Mouse (Mus musculus): ENCODE measurements around the gene Atxn7. TPM values are rescaled to one million over a fixed set of nuclear protein-coding genes. Genes with fewer than 3 reads are reported as not detected.
A peak's percentile ranks its signal among the peaks of the same experiment; 100 is the strongest.

Atxn7 gene
- polyA plus RNA-seq, 1 experiment, result 23.7 TPM

DNA sequence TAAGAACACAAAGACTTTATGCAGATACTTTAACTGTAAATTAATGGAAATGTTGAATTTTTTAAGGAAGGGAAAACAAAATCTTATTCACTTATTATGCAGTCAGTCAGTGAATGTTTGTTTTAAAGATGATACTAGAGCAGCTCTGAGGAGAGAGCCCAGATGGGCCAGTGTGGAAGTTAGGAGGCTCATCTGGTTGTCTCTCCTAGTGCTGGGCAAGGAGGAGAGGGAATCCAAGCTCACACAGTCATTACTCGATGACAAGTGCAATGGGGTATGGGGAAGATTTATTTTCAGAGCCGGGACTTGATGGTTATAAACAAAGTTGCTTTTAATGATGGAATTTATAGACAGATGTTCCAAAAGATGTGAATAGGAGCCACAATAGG lies 143.7 kb downstream of the Atxn7 start:
- H3K4me3 ChIP-seq (ENCODE audit: insufficient read depth, low read depth, low read length), result no peak overlapping the region
- no peaks in the 10 kb centered on the region; the same call in 1 of the 2 replicates for H3K4me1 ChIP-seq (ENCODE audit: control insufficient read depth, insufficient read depth, low read length)
- no peak for DNase-seq
- peaks cover 1% of the 10 kb centered on the region for H3K36me3 ChIP-seq (ENCODE audit: control insufficient read depth, insufficient read depth, low read length)
- no peak overlapping the region for H3K27ac ChIP-seq (ENCODE audit: insufficient read depth, low read depth, low read length)
- 38% methylated on average over 2 of the region's 2 CpGs for WGBS
- no peaks in the 10 kb centered on the region for H3K27me3 ChIP-seq (replicated peaks; ENCODE audit: control insufficient read depth, insufficient read depth, low read length)
- TF ChIP-seq POLR2A (IDR thresholded peaks at IDR 0.05; ENCODE audit: low read depth, low read length) (no peak), CTCF (conservative IDR thresholded peaks at IDR 0.05; ENCODE audit: insufficient read depth, insufficient read length, low read depth, low read length) (no peak)

DNA sequence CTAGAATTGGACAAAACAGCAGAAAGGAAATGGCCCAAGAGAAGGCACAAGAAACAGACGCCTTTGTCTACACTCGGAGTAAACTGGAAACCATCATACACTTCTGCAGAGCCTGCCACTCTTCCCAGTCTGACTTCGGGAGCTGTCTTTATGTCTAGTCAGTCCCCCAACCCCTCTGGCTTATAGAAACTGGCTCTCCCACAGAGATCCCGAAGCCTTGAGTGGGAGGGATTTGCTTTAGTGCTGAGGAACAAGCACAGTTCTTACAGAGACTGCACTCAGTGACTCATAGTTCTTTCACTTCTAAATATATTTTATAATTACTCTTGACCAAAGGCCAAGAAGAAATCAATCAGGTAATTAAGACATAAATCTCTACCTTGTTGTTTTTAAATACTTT lies 149.5 kb downstream of the Atxn7 start:
- Histone ChIP-seq H3K36me3 (ENCODE audit: control insufficient read depth, insufficient read depth, low read length) (peaks cover 13% of the 10 kb centered on the region), H3K4me3 (ENCODE audit: insufficient read depth, low read depth, low read length) (no peak overlapping the region), H3K27me3 (replicated peaks; ENCODE audit: control insufficient read depth, insufficient read depth, low read length) (no peaks in the 10 kb centered on the region), H3K27ac (ENCODE audit: insufficient read depth, low read depth, low read length) (no peak overlapping the region), H3K4me1 (ENCODE audit: control insufficient read depth, insufficient read depth, low read length) (no peaks in the 10 kb centered on the region; the same call in 1 of the 2 replicates)
- no peak for TF ChIP-seq POLR2A (IDR thresholded peaks at IDR 0.05; ENCODE audit: low read depth, low read length)
- no peak for TF ChIP-seq CTCF (conservative IDR thresholded peaks at IDR 0.05; ENCODE audit: insufficient read depth, insufficient read length, low read depth, low read length)
- WGBS, result 82% methylated on average over 4 of the region's 4 CpGs
- DNase-seq, result no peak

DNA sequence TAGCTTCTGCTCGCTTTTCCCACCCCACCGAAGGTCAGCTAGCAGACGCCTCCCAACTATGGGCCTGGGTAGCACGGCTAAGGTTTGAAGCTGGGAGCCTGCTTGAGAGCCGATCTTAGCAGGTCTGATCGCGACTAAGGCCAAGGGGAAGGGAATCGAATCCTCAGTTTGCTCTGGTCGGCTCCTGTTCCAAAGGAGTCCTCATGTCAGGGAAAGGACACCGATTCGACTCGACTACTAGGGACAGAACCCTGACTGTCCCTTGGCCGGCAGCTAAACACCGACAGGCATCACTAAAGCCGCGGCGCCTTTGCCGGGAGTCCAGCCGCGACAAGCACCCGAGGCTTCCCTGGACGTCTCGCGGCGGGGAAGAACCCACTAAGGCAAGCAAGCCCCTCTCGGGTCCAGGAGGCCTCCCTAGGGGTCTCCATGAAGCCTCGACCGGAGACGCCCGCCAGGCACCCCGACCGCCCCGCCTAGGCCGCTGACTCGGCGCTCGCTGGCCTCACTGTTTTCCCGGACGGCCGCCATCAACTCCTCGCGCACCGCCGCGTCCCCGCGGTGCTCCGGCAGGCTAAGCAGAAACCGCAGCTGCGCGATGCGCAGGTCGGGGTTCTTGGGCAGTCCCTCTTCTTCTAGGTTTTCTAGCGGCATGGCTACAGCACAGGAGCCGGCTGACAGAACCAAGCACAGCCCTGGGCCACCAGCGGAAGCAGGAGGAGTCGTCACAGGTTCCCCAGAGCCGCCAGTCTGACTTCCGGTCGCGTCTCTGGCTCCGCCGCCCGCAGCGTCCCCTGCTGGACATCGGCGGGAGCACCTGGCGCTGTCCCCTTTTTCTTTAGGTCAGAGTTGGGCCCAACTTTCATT lies 159.2 kb downstream of the Atxn7 start, which contains the start of gene Psmd6:
Gene Psmd6, minus strand, starts transcription at position 755 of the 867 bp plus-strand sequence.
- peak within 1 kb of the TSS; percentile 80 for H3K27ac ChIP-seq (ENCODE audit: insufficient read depth, low read depth, low read length)
- no peaks in the 10 kb centered on the region for H3K27me3 ChIP-seq (replicated peaks; ENCODE audit: control insufficient read depth, insufficient read depth, low read length)
- H3K36me3 ChIP-seq (ENCODE audit: control insufficient read depth, insufficient read depth, low read length), result peaks cover 5% of the 10 kb centered on the region
- H3K4me1 ChIP-seq (ENCODE audit: control insufficient read depth, insufficient read depth, low read length), result peaks cover 11% of the 10 kb centered on the region; the same call in 1 of the 2 replicates
- DNase-seq, result peak; percentile 93
- WGBS, result under 1% methylated on average over 68 of the region's 68 CpGs
- H3K4me3 ChIP-seq (ENCODE audit: insufficient read depth, low read depth, low read length), result peak within 1 kb of the TSS; percentile 97
- TF ChIP-seq CTCF (conservative IDR thresholded peaks at IDR 0.05; ENCODE audit: insufficient read depth, insufficient read length, low read depth, low read length) (peak; percentile 90), POLR2A (IDR thresholded peaks at IDR 0.05; ENCODE audit: low read depth, low read length) (peak; percentile 49)

Other genes starting within 250 kb of the Atxn7 start
- not detected in 2 replicates for gene Gm281, start 47.0 kb upstream of the Atxn7 start, polyA plus RNA-seq (2012; rRNA removed)
- 30.5 and 47.3 TPM in 2 replicates for gene Thoc7, start 412 bp downstream of the Atxn7 start, polyA plus RNA-seq (2012; rRNA removed)
- 30.1 and 40.4 TPM in 2 replicates for gene Psmd6, start 159.5 kb downstream of the Atxn7 start, polyA plus RNA-seq (2012; rRNA removed)
- not detected in 2 replicates for gene Olfr720, start 225.4 kb downstream of the Atxn7 start, polyA plus RNA-seq (2012; rRNA removed)